Mouse (Mus musculus): ENCODE results near the gene Nkain4.

GRCm38 (mm10) chr2:180988347-180988913 lies 33.9 kb upstream of the Nkain4 start:
- TF ChIP-seq CTCF (IDR thresholded peaks at IDR 0.05; ENCODE audit: control insufficient read depth, insufficient read depth, insufficient replicate concordance, low read depth, low read length), result no peak
- TF ChIP-seq POLR2A (IDR thresholded peaks at IDR 0.05; ENCODE audit: control insufficient read depth, low read depth, low read length), result no peak

Measured in testis, adult 2 months (tissue).